Mouse (Mus musculus): ENCODE results near the gene Slc31a1. TPM values are rescaled to one million over a fixed set of nuclear protein-coding genes. Genes with fewer than 3 reads are reported as not detected.

The Slc31a1 gene
- polyA plus RNA-seq, 1 experiment from 2014 or later = 34.6 TPM

- Histone ChIP-seq H3K4me3 (no peak overlapping the region), H3K27me3 (no peaks in the 10 kb centered on the region), H3K4me1 (replicated peaks) (peaks cover under 1% of the 10 kb centered on the region; the same call in 1 of the 2 replicates), H3K9me3 (no peaks in the 10 kb centered on the region), H3K36me3 (no peaks in the 10 kb centered on the region), H3K9ac (no peak overlapping the region), H3K4me2 (no peak overlapping the region), H3K27ac (replicated peaks) (no peak overlapping the region)
- no peak for ATAC-seq (ENCODE audit: low read depth)
- WGBS = 92% methylated on average over 6 of the region's 6 CpGs
These were observed 7.1 kb downstream of the Slc31a1 start for GRCm38 (mm10) chr4:62367586-62367985.

- no peak for ATAC-seq (ENCODE audit: low read depth)
These were observed 8.6 kb downstream of the Slc31a1 start for GRCm38 (mm10) chr4:62369091-62369490.

GRCm38 (mm10) chr4:62372410-62372809 is 11.9 kb downstream of the Slc31a1 start:
- H3K9me3 ChIP-seq = no peaks in the 10 kb centered on the region
- no peak overlapping the region for H3K4me3 ChIP-seq
- H3K4me1 ChIP-seq (replicated peaks) = no peaks in the 10 kb centered on the region
- H3K4me2 ChIP-seq = no peak overlapping the region
- no peaks in the 10 kb centered on the region for H3K27me3 ChIP-seq
- no peak for ATAC-seq (ENCODE audit: low read depth)
- no peak overlapping the region for H3K9ac ChIP-seq
- no peak overlapping the region for H3K27ac ChIP-seq (replicated peaks)
- no peaks in the 10 kb centered on the region for H3K36me3 ChIP-seq
- WGBS = 33% methylated on average over 1 of the region's 1 CpGs

More at GRCm38 (mm10) chr4:62369091-62369490, 8.6 kb downstream of the Slc31a1 start:
- no peaks in the 10 kb centered on the region for H3K36me3 ChIP-seq
- WGBS = 83% methylated on average over 3 of the region's 3 CpGs
- H3K27me3 ChIP-seq = no peaks in the 10 kb centered on the region
- H3K4me3 ChIP-seq = no peak overlapping the region
- no peak overlapping the region for H3K4me2 ChIP-seq
- H3K9ac ChIP-seq = no peak overlapping the region
- H3K9me3 ChIP-seq = no peaks in the 10 kb centered on the region
- no peak overlapping the region for H3K27ac ChIP-seq (replicated peaks)
- H3K4me1 ChIP-seq (replicated peaks) = no peaks in the 10 kb centered on the region

GRCm38 (mm10) chr4:62372818-62373520 is 12.4 kb downstream of the Slc31a1 start:
- 87% methylated on average over 9 of the region's 9 CpGs for WGBS
- Histone ChIP-seq H3K27ac (replicated peaks) (no peak overlapping the region), H3K9ac (no peak overlapping the region), H3K27me3 (no peaks in the 10 kb centered on the region), H3K4me3 (no peak overlapping the region), H3K4me1 (replicated peaks) (no peaks in the 10 kb centered on the region), H3K4me2 (no peak overlapping the region), H3K36me3 (no peaks in the 10 kb centered on the region), H3K9me3 (no peaks in the 10 kb centered on the region)
- no peak for ATAC-seq (ENCODE audit: low read depth)

GRCm38 (mm10) chr4:62373668-62374067 is 13.1 kb downstream of the Slc31a1 start:
- Histone ChIP-seq H3K4me1 (replicated peaks) (0 out of 2 replicates have a peak, but pooled peaks cover 3% of the 10 kb centered on the region), H3K4me3 (no peak overlapping the region), H3K27ac (replicated peaks) (no peak overlapping the region), H3K27me3 (no peaks in the 10 kb centered on the region), H3K9ac (no peak overlapping the region), H3K36me3 (no peaks in the 10 kb centered on the region), H3K4me2 (no peak overlapping the region), H3K9me3 (no peaks in the 10 kb centered on the region)
- no peak for ATAC-seq (ENCODE audit: low read depth)
- WGBS = 88% methylated on average over 7 of the region's 7 CpGs

- no peaks in the 10 kb centered on the region for H3K36me3 ChIP-seq
- no peaks in the 10 kb centered on the region for H3K9me3 ChIP-seq
- no peak overlapping the region for H3K4me2 ChIP-seq
- WGBS = 90% methylated on average over 4 of the region's 4 CpGs
- no peak for ATAC-seq (ENCODE audit: low read depth)
- H3K4me1 ChIP-seq (replicated peaks) = 0 out of 2 replicates have a peak, but pooled peaks cover 7% of the 10 kb centered on the region
- no peak overlapping the region for H3K9ac ChIP-seq
- no peak overlapping the region for H3K4me3 ChIP-seq
- H3K27me3 ChIP-seq = no peaks in the 10 kb centered on the region
- H3K27ac ChIP-seq (replicated peaks) = no peak overlapping the region
These were observed 13.8 kb downstream of the Slc31a1 start for GRCm38 (mm10) chr4:62374342-62374741.

GRCm38 (mm10) chr4:62376123-62376522 is 15.6 kb downstream of the Slc31a1 start:
- Histone ChIP-seq H3K4me3 (no peak overlapping the region), H3K27me3 (no peaks in the 10 kb centered on the region), H3K4me1 (replicated peaks) (0 out of 2 replicates have a peak, but pooled peaks cover 7% of the 10 kb centered on the region), H3K4me2 (no peak overlapping the region), H3K27ac (replicated peaks) (no peak overlapping the region), H3K9me3 (no peaks in the 10 kb centered on the region), H3K9ac (no peak overlapping the region), H3K36me3 (no peaks in the 10 kb centered on the region)
- no peak for ATAC-seq (ENCODE audit: low read depth)
- 95% methylated on average over 2 of the region's 2 CpGs for WGBS

GRCm38 (mm10) chr4:62379724-62380381 is 19.3 kb downstream of the Slc31a1 start:
- H3K27ac ChIP-seq (replicated peaks) = no peak overlapping the region
- H3K9ac ChIP-seq = no peak overlapping the region
- H3K27me3 ChIP-seq = no peaks in the 10 kb centered on the region
- no peak overlapping the region for H3K4me3 ChIP-seq
- H3K9me3 ChIP-seq = no peaks in the 10 kb centered on the region
- 92% methylated on average over 9 of the region's 9 CpGs for WGBS
- 0 out of 2 replicates have a peak, but pooled peaks cover 7% of the 10 kb centered on the region for H3K4me1 ChIP-seq (replicated peaks)
- ATAC-seq (ENCODE audit: low read depth) = no peak
- H3K36me3 ChIP-seq = no peaks in the 10 kb centered on the region
- H3K4me2 ChIP-seq = no peak overlapping the region

GRCm38 (mm10) chr4:62383207-62383606 is 22.7 kb downstream of the Slc31a1 start:
- Histone ChIP-seq H3K27me3 (no peaks in the 10 kb centered on the region), H3K4me3 (no peak overlapping the region), H3K9ac (no peak overlapping the region), H3K36me3 (peaks cover 16% of the 10 kb centered on the region), H3K27ac (replicated peaks) (no peak overlapping the region), H3K9me3 (no peaks in the 10 kb centered on the region), H3K4me1 (replicated peaks) (0 out of 2 replicates have a peak, but pooled peaks cover 7% of the 10 kb centered on the region), H3K4me2 (no peak overlapping the region)
- WGBS = 95% methylated on average over 6 of the region's 6 CpGs
- no peak for ATAC-seq (ENCODE audit: low read depth)

- H3K4me1 ChIP-seq (replicated peaks) = 0 out of 2 replicates have a peak, but pooled peaks cover 4% of the 10 kb centered on the region
- H3K4me3 ChIP-seq = no peak overlapping the region
- H3K27me3 ChIP-seq = no peaks in the 10 kb centered on the region
- no peak overlapping the region for H3K4me2 ChIP-seq
- no peak overlapping the region for H3K9ac ChIP-seq
- H3K27ac ChIP-seq (replicated peaks) = no peak overlapping the region
- peaks cover 22% of the 10 kb centered on the region for H3K36me3 ChIP-seq
- WGBS = 91% methylated on average over 7 of the region's 7 CpGs
- H3K9me3 ChIP-seq = no peaks in the 10 kb centered on the region
- ATAC-seq (ENCODE audit: low read depth) = no peak
These were observed 23.2 kb downstream of the Slc31a1 start for GRCm38 (mm10) chr4:62383752-62384151.

- Histone ChIP-seq H3K9ac (no peak overlapping the region), H3K9me3 (no peaks in the 10 kb centered on the region), H3K36me3 (peaks cover 26% of the 10 kb centered on the region), H3K4me1 (replicated peaks) (0 out of 2 replicates have a peak, but pooled peaks cover under 1% of the 10 kb centered on the region), H3K4me2 (no peak overlapping the region), H3K4me3 (no peak overlapping the region), H3K27me3 (no peaks in the 10 kb centered on the region), H3K27ac (replicated peaks) (no peak overlapping the region)
- no peak for ATAC-seq (ENCODE audit: low read depth)
- 87% methylated on average over 1 of the region's 1 CpGs for WGBS
These were observed 23.6 kb downstream of the Slc31a1 start for GRCm38 (mm10) chr4:62384159-62384558.

GRCm38 (mm10) chr4:62385439-62385838 is 24.9 kb downstream of the Slc31a1 start:
- Histone ChIP-seq H3K9ac (no peak overlapping the region), H3K36me3 (peaks cover 38% of the 10 kb centered on the region), H3K4me2 (no peak overlapping the region), H3K27me3 (no peaks in the 10 kb centered on the region), H3K9me3 (no peaks in the 10 kb centered on the region), H3K27ac (replicated peaks) (no peak overlapping the region), H3K4me1 (replicated peaks) (no peaks in the 10 kb centered on the region), H3K4me3 (no peak overlapping the region)
- 92% methylated on average over 7 of the region's 7 CpGs for WGBS
- ATAC-seq (ENCODE audit: low read depth) = no peak

Data from neural tube, embryonic 13.5 days (tissue).